Mouse (Mus musculus): ENCODE data around the gene Azin2. TPM values are rescaled to one million over a fixed set of nuclear protein-coding genes. Genes with fewer than 3 reads are reported as not detected.
A peak's percentile ranks its signal among the peaks of the same experiment; 100 is the strongest.

Gene Azin2
- polyA plus RNA-seq, 1 experiment from 2014 or later = 10.8 TPM

DNA sequence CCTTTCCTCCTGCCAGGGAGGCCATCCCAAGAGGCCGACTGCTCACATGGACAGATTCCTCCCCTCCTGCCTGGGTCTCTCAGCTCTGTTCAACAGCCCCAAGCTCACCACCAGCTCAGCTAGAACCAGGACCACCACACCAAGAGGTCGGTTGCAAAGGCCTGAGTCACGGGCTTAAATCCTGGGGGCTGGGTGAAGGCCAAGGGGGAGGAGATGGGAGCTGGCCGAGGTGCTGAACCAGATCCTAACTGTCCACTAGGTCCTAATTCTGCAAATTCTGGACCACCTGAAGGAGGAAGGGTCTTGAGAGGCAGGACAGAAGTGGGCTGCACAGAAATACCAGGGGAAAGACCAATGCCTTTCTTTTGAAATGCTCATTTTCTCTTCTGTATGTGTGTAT is 48.4 kb downstream of the Azin2 start:
- Histone ChIP-seq H3K4me2 (replicated peaks; ENCODE audit: low read depth, low read length) (no peak overlapping the region), H3K27ac (ENCODE audit: low read depth, low read length) (no peak overlapping the region), H3K9ac (ENCODE audit: low read depth, low read length) (no peak overlapping the region), H3K36me3 (ENCODE audit: control insufficient read depth, insufficient read depth, low read length) (no peaks in the 10 kb centered on the region), H3K4me3 (ENCODE audit: low read depth, low read length) (no peak overlapping the region), H3K27me3 (ENCODE audit: control insufficient read depth, insufficient read depth, low read length) (no peaks in the 10 kb centered on the region), H3K4me1 (replicated peaks; ENCODE audit: control insufficient read depth, insufficient read depth, low read length) (no peaks in the 10 kb centered on the region), H3K9me3 (ENCODE audit: control insufficient read depth, low read length) (no peaks in the 10 kb centered on the region)
- no peak for ATAC-seq (ENCODE audit: low FRiP score)
- DNase-seq (ENCODE audit: low spot score) = peak; percentile 42
- 19% methylated on average over 4 of the region's 4 CpGs for WGBS

DNA sequence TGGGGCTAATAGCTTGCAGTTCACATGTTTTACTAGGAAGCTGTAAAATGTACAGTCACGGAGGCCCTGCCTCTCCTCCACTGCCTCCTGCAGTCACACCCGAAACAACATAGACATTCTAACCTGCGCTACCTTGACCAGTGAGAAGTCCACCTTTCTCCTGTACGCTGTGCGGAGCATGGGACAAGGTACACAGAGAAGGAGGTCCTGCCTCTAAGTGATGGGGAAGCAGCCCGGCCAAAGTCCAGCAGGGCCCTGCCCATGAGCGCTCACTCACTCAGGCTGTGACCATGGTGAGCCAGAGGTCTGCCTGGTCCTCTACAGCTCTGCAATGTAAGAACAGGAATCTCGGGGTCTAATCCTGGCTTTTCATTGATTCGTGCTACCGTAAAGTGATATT is 50.2 kb downstream of the Azin2 start:
- no peak for DNase-seq (ENCODE audit: low spot score)
- no peaks in the 10 kb centered on the region for H3K36me3 ChIP-seq (ENCODE audit: control insufficient read depth, insufficient read depth, low read length)
- no peaks in the 10 kb centered on the region for H3K27me3 ChIP-seq (ENCODE audit: control insufficient read depth, insufficient read depth, low read length)
- H3K4me3 ChIP-seq (ENCODE audit: low read depth, low read length) = no peak overlapping the region
- no peak for ATAC-seq (ENCODE audit: low FRiP score)
- 93% methylated on average over 10 of the region's 10 CpGs for WGBS
- H3K9me3 ChIP-seq (ENCODE audit: control insufficient read depth, low read length) = no peaks in the 10 kb centered on the region
- no peaks in the 10 kb centered on the region for H3K4me1 ChIP-seq (replicated peaks; ENCODE audit: control insufficient read depth, insufficient read depth, low read length)
- no peak overlapping the region for H3K9ac ChIP-seq (ENCODE audit: low read depth, low read length)
- no peak overlapping the region for H3K27ac ChIP-seq (ENCODE audit: low read depth, low read length)
- no peak overlapping the region for H3K4me2 ChIP-seq (replicated peaks; ENCODE audit: low read depth, low read length)

DNA sequence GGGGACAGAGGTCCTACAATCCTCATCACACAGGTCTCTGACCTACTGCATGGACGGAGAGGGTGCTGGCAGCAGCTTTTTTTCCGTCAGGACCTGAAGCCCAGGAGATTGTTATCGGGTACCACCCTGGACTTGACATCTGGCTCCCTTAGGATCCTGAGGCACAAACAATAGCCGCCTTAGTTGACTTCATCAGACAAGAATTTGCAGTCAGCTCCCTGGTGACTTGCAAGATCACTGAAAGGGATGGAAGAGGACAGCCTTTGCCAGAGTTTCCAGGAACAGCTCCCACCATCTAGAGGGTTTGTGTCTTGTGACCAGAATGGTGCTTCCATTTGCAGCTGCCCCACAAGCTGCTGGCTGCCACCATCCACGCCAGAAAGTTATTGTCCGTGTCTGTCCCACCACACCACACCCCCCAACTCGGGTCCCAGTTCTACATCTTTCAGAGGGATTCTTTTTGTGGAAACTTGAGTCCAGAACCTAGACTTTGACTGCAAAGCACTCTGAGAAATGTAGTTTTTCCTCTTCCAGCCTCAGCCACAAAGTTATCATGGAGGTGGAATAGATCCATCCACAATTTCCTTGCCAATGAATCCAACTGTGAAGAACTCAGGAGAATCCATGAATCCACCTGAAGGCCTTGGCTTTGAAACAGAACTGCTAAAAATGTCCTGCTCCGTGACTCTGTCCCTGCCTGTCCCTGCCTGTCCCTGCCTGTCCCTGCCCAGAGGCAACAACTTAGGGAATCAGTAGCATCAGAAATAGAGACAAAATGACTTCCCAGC is 51.8 kb downstream of the Azin2 start:
- H3K36me3 ChIP-seq (ENCODE audit: control insufficient read depth, insufficient read depth, low read length) = no peaks in the 10 kb centered on the region
- peaks cover 4% of the 10 kb centered on the region for H3K4me1 ChIP-seq (replicated peaks; ENCODE audit: control insufficient read depth, insufficient read depth, low read length)
- 82% methylated on average over 8 of the region's 8 CpGs for WGBS
- no peak overlapping the region for H3K9ac ChIP-seq (ENCODE audit: low read depth, low read length)
- no peaks in the 10 kb centered on the region for H3K9me3 ChIP-seq (ENCODE audit: control insufficient read depth, low read length)
- DNase-seq (ENCODE audit: low spot score) = no peak
- H3K27ac ChIP-seq (ENCODE audit: low read depth, low read length) = no peak overlapping the region
- H3K4me3 ChIP-seq (ENCODE audit: low read depth, low read length) = no peak overlapping the region
- H3K4me2 ChIP-seq (replicated peaks; ENCODE audit: low read depth, low read length) = no peak overlapping the region
- H3K27me3 ChIP-seq (ENCODE audit: control insufficient read depth, insufficient read depth, low read length) = no peaks in the 10 kb centered on the region
- no peak for ATAC-seq (ENCODE audit: low FRiP score)

- ATAC-seq (ENCODE audit: low FRiP score) (no peak), DNase-seq (ENCODE audit: low spot score) (no peak)
- Histone ChIP-seq H3K27ac (ENCODE audit: low read depth, low read length) (no peak overlapping the region), H3K4me2 (replicated peaks; ENCODE audit: low read depth, low read length) (no peak overlapping the region), H3K36me3 (ENCODE audit: control insufficient read depth, insufficient read depth, low read length) (no peaks in the 10 kb centered on the region), H3K9ac (ENCODE audit: low read depth, low read length) (no peak overlapping the region), H3K27me3 (ENCODE audit: control insufficient read depth, insufficient read depth, low read length) (no peaks in the 10 kb centered on the region), H3K9me3 (ENCODE audit: control insufficient read depth, low read length) (no peaks in the 10 kb centered on the region), H3K4me3 (ENCODE audit: low read depth, low read length) (no peak overlapping the region), H3K4me1 (replicated peaks; ENCODE audit: control insufficient read depth, insufficient read depth, low read length) (peaks cover 6% of the 10 kb centered on the region)
- WGBS = 85% methylated on average over 14 of the region's 14 CpGs
Observed at GRCm38 (mm10) chr4:128909378-128909831, 52.8 kb downstream of the Azin2 start.

GRCm38 (mm10) chr4:128908586-128909377 is 53.5 kb downstream of the Azin2 start:
- H3K27me3 ChIP-seq (ENCODE audit: control insufficient read depth, insufficient read depth, low read length) = no peaks in the 10 kb centered on the region
- WGBS = 63% methylated on average over 24 of the region's 24 CpGs
- peaks cover 8% of the 10 kb centered on the region for H3K4me1 ChIP-seq (replicated peaks; ENCODE audit: control insufficient read depth, insufficient read depth, low read length)
- peak; percentile 75 for DNase-seq (ENCODE audit: low spot score)
- no peak overlapping the region for H3K9ac ChIP-seq (ENCODE audit: low read depth, low read length)
- H3K4me3 ChIP-seq (ENCODE audit: low read depth, low read length) = no peak overlapping the region
- peak; percentile 35; the same call in 1 of the 2 replicates for ATAC-seq (ENCODE audit: low FRiP score)
- H3K9me3 ChIP-seq (ENCODE audit: control insufficient read depth, low read length) = no peaks in the 10 kb centered on the region
- H3K4me2 ChIP-seq (replicated peaks; ENCODE audit: low read depth, low read length) = no peak overlapping the region
- H3K36me3 ChIP-seq (ENCODE audit: control insufficient read depth, insufficient read depth, low read length) = no peaks in the 10 kb centered on the region
- no peak overlapping the region for H3K27ac ChIP-seq (ENCODE audit: low read depth, low read length)

GRCm38 (mm10) chr4:128907238-128907968 is 54.8 kb downstream of the Azin2 start:
- 69% methylated on average over 12 of the region's 12 CpGs for WGBS
- Histone ChIP-seq H3K9me3 (ENCODE audit: control insufficient read depth, low read length) (no peaks in the 10 kb centered on the region), H3K27me3 (ENCODE audit: control insufficient read depth, insufficient read depth, low read length) (no peaks in the 10 kb centered on the region), H3K27ac (ENCODE audit: low read depth, low read length) (no peak overlapping the region), H3K36me3 (ENCODE audit: control insufficient read depth, insufficient read depth, low read length) (no peaks in the 10 kb centered on the region), H3K4me3 (ENCODE audit: low read depth, low read length) (no peak overlapping the region), H3K4me1 (replicated peaks; ENCODE audit: control insufficient read depth, insufficient read depth, low read length) (peaks cover 8% of the 10 kb centered on the region), H3K9ac (ENCODE audit: low read depth, low read length) (no peak overlapping the region), H3K4me2 (replicated peaks; ENCODE audit: low read depth, low read length) (no peak overlapping the region)
- DNase-seq (ENCODE audit: low spot score) (no peak), ATAC-seq (ENCODE audit: low FRiP score) (no peak)

GRCm38 (mm10) chr4:128906757-128907156 is 55.5 kb downstream of the Azin2 start:
- no peak overlapping the region for H3K9ac ChIP-seq (ENCODE audit: low read depth, low read length)
- H3K4me2 ChIP-seq (replicated peaks; ENCODE audit: low read depth, low read length) = no peak overlapping the region
- WGBS = 33% methylated on average over 8 of the region's 8 CpGs
- H3K27ac ChIP-seq (ENCODE audit: low read depth, low read length) = 0 out of 2 replicates have a peak overlapping the region, but pooled peaks have one; percentile 10
- no peaks in the 10 kb centered on the region for H3K27me3 ChIP-seq (ENCODE audit: control insufficient read depth, insufficient read depth, low read length)
- no peaks in the 10 kb centered on the region for H3K9me3 ChIP-seq (ENCODE audit: control insufficient read depth, low read length)
- H3K36me3 ChIP-seq (ENCODE audit: control insufficient read depth, insufficient read depth, low read length) = no peaks in the 10 kb centered on the region
- no peak overlapping the region for H3K4me3 ChIP-seq (ENCODE audit: low read depth, low read length)
- peaks cover 8% of the 10 kb centered on the region for H3K4me1 ChIP-seq (replicated peaks; ENCODE audit: control insufficient read depth, insufficient read depth, low read length)
- ATAC-seq (ENCODE audit: low FRiP score) = no peak
- DNase-seq (ENCODE audit: low spot score) = no peak

GRCm38 (mm10) chr4:128905251-128905650 is 57.0 kb downstream of the Azin2 start:
- Histone ChIP-seq H3K36me3 (ENCODE audit: control insufficient read depth, insufficient read depth, low read length) (no peaks in the 10 kb centered on the region), H3K4me3 (ENCODE audit: low read depth, low read length) (no peak overlapping the region), H3K9ac (ENCODE audit: low read depth, low read length) (no peak overlapping the region), H3K27me3 (ENCODE audit: control insufficient read depth, insufficient read depth, low read length) (no peaks in the 10 kb centered on the region), H3K4me1 (replicated peaks; ENCODE audit: control insufficient read depth, insufficient read depth, low read length) (peaks cover 8% of the 10 kb centered on the region), H3K9me3 (ENCODE audit: control insufficient read depth, low read length) (no peaks in the 10 kb centered on the region), H3K4me2 (replicated peaks; ENCODE audit: low read depth, low read length) (no peak overlapping the region), H3K27ac (ENCODE audit: low read depth, low read length) (no peak overlapping the region)
- WGBS = 23% methylated on average over 8 of the region's 8 CpGs
- DNase-seq (ENCODE audit: low spot score) (no peak), ATAC-seq (ENCODE audit: low FRiP score) (no peak)

Measured in hindbrain, embryonic 11.5 days (tissue).